Mouse (Mus musculus): ENCODE measurements around the gene Gtf3c2.

Gene Gtf3c2

GRCm38 (mm10) chr5:31179766-31180630, at the start of gene Gtf3c2, which contains the start of gene Gm29609:
TSS of gene Gtf3c2 (minus strand) at chr5:31180144.
TSS of gene Gm29609 (minus strand) at chr5:31179911.
- no peak; the same call in 1 of the 2 replicates for TF ChIP-seq GATA4 (IDR thresholded peaks at IDR 0.05; ENCODE audit: insufficient replicate concordance, low read length)

- TF ChIP-seq GATA4 (IDR thresholded peaks at IDR 0.05; ENCODE audit: insufficient replicate concordance, low read length), result no peak
Observed at GRCm38 (mm10) chr5:31226641-31227040, 46.7 kb upstream of the Gtf3c2 start.

DNA sequence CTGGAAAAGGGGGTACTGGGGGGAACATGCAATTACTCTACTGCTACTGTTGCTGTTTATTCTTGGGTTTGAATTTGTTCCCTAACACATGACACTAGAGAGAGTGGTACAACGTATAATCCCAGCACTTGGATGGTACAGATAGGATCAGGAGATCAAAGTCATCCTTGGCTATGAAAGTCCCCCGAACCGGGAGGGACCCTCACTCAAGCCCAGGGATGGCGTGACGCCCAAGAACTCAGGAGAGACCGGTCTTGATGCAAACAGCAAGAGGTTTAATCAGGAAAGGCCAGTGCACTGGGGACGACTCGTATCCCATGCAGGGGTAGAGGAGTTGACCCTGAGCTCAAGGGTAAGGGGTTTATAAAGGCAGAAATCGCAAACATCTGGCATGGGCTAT, 42.8 kb upstream of the Gtf3c2 start:
- no peak for TF ChIP-seq GATA4 (IDR thresholded peaks at IDR 0.05; ENCODE audit: insufficient replicate concordance, low read length)

- no peak for TF ChIP-seq GATA4 (IDR thresholded peaks at IDR 0.05; ENCODE audit: insufficient replicate concordance, low read length)
Observed at GRCm38 (mm10) chr5:31221304-31221945, 41.5 kb upstream of the Gtf3c2 start.

GRCm38 (mm10) chr5:31220448-31221303, 40.7 kb upstream of the Gtf3c2 start, which contains the start of gene Ppm1g:
TSS of gene Ppm1g (minus strand) at chr5:31220687.
- peak; percentile 6; the same call in 1 of the 2 replicates for TF ChIP-seq GATA4 (IDR thresholded peaks at IDR 0.05; ENCODE audit: insufficient replicate concordance, low read length)

GRCm38 (mm10) chr5:31219911-31220447, 40.0 kb upstream of the Gtf3c2 start:
- TF ChIP-seq GATA4 (IDR thresholded peaks at IDR 0.05; ENCODE audit: insufficient replicate concordance, low read length), result no peak

GRCm38 (mm10) chr5:31219474-31219873, 39.5 kb upstream of the Gtf3c2 start:
- TF ChIP-seq GATA4 (IDR thresholded peaks at IDR 0.05; ENCODE audit: insufficient replicate concordance, low read length), result no peak

- TF ChIP-seq GATA4 (IDR thresholded peaks at IDR 0.05; ENCODE audit: insufficient replicate concordance, low read length), result no peak
Observed at GRCm38 (mm10) chr5:31219070-31219469, 39.1 kb upstream of the Gtf3c2 start.

GRCm38 (mm10) chr5:31218294-31218693, 38.4 kb upstream of the Gtf3c2 start:
- no peak for TF ChIP-seq GATA4 (IDR thresholded peaks at IDR 0.05; ENCODE audit: insufficient replicate concordance, low read length)

DNA sequence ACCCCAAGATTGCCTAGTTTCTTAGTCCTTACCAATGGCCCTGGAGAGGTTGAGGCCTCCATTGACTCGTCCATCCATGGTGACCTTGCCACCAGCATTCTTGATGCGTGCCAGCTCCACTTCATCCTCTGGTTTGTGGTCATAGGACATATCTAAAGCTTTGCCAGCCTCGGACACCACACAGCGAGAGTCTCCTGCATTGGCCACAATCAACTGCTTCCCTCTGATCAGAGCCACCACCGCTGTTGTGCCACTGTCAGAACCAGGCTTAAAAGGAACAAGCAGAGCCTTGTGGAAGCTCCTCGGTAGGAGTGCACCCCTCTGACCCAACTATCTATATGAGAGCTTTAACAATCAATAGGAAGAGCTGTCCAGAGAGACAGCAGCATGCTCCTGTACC, 24.5 kb upstream of the Gtf3c2 start:
- no peak for TF ChIP-seq GATA4 (IDR thresholded peaks at IDR 0.05; ENCODE audit: insufficient replicate concordance, low read length)

DNA sequence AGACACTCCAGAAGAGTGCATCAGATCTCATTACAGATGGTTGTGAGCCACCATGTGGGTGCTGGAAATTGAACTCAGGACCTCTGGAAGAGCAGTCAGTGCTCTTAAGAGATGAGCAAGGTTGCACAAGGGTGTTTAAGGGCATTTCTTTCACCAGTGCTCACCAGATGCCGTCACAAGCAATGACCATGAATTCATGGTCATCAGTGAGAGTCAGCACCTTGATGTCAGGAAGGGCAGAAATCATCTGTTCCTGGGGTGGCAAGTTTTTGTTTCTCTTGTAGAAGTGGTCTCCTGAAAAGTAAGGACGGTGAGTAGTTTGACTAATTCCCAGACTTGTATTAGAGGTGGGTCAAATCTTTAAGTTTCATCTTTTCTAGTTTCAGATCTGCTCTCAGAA, 23.9 kb upstream of the Gtf3c2 start:
- no peak for TF ChIP-seq GATA4 (IDR thresholded peaks at IDR 0.05; ENCODE audit: insufficient replicate concordance, low read length)

DNA sequence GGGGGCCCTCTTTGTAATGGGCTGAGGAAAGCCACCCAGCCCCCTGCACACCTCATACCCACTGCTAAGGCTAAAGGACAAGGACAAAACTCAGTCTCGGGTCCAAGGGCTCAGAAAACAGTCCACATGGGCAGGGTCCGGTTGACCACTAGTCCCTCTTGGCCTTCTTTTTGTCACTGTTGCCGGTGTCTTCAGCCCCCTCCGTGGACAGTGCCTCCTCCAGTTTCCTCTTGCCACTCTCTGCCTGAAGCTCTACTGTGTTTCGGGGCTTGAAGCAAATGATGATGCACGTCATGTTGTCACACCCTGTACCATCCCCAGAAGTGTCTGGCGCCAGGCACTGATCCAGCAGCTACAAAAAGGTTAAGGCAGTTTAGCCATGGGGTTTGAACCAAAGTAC, 23.0 kb upstream of the Gtf3c2 start:
- no peak for TF ChIP-seq GATA4 (IDR thresholded peaks at IDR 0.05; ENCODE audit: insufficient replicate concordance, low read length)

- TF ChIP-seq GATA4 (IDR thresholded peaks at IDR 0.05; ENCODE audit: insufficient replicate concordance, low read length), result no peak
Observed at GRCm38 (mm10) chr5:31201742-31202590, 22.0 kb upstream of the Gtf3c2 start, which contains the start of gene Zfp513. TSS of gene Zfp513 (minus strand) at chr5:31202303.

All from liver, adult (tissue).